ENCODE assay signal across 8 mouse cellular contexts in the genomic region with DNA sequence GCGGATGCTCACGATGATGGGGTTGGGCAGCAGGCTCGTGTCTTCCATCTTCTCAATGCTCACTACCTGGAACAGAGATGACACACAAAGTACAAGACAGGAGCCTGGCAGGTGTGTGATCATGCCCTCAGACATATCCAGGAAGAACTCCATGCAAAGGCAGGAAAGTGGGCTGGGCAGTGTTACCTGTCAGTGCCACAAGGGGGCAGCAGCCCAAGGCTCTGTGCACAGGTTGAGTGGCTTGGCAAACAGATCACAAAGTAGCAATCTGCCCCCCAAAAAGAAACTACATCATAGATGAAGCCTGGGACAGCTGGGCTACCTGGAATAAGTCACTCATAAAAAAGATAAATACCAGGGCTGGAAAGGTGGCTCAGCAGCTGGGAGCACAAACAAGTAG. TPM values are rescaled to one million over a fixed set of nuclear protein-coding genes. Genes with fewer than 3 reads are reported as not detected.
DNase-seq lines count a peak whose midpoint lies in the region; ATAC-seq and TF ChIP-seq lines count a peak whose summit lies in the region.
"Had no signal": no experiment of that assay in that cellular context is flagged by ENCODE, and none has a peak within 500 bp of the region (broad histone marks: within the 10 kb centered on the region; RNA-seq: fewer than 3 reads in every experiment).

No protein-coding gene starts in this region.

- no peak overlapping the region; the same call in 1 of the 2 replicates for H3K27ac ChIP-seq in intestine, postnatal 0 days (ENCODE audit: low read depth, low read length)
- no peak overlapping the region for H3K27ac ChIP-seq in limb, embryonic 11.5 days (replicated peaks; ENCODE audit: low read depth, low read length)
- no peak overlapping the region for H3K27ac ChIP-seq in midbrain, postnatal 0 days (ENCODE audit: low read depth, low read length)
- no peak overlapping the region for H3K27ac ChIP-seq in spleen, adult 2 months (ENCODE audit: insufficient read depth, low read length)

- no peaks in the 10 kb centered on the region for H3K4me1 ChIP-seq in intestine, postnatal 0 days (replicated peaks; ENCODE audit: control insufficient read depth, insufficient read depth, low read length)
- no peaks in the 10 kb centered on the region for H3K4me1 ChIP-seq in limb, embryonic 11.5 days (ENCODE audit: control insufficient read depth, insufficient read depth, low read length)
- H3K4me1 ChIP-seq in midbrain, postnatal 0 days (ENCODE audit: insufficient read depth, low read length) = no peaks in the 10 kb centered on the region
- no peaks in the 10 kb centered on the region for H3K4me1 ChIP-seq in spleen, adult 2 months (ENCODE audit: control insufficient read depth, insufficient read depth, insufficient read length)

- no peak for TF ChIP-seq POLR2A in spleen, adult 2 months (IDR thresholded peaks at IDR 0.05; ENCODE audit: low read depth, low read length)

- DNase-seq in adrenal gland, adult 18-20 months (ENCODE audit: low spot score in 2 of 2) = peak; percentile 80 to 81
- peak; percentile 86 to 90 for DNase-seq in cerebellum, postnatal 36 days
- peak; percentile 74 for DNase-seq in gastrocnemius, postnatal 10 days
- peak; percentile 86 for DNase-seq in limb, embryonic 11.5 days (ENCODE audit: low spot score)
- peak; percentile 70 for DNase-seq in midbrain, postnatal 0 days (ENCODE audit: low spot score)
- peak in 1 of 2 experiments; percentile 64 for DNase-seq in spleen, adult 2 months (ENCODE audit: low read depth in 1 of 2, low spot score in 2 of 2)

- peaks cover 30% of the 10 kb centered on the region; the same call in 1 of the 2 replicates for H3K36me3 ChIP-seq in intestine, postnatal 0 days (ENCODE audit: control insufficient read depth, insufficient read depth)
- H3K36me3 ChIP-seq in limb, embryonic 11.5 days (ENCODE audit: control insufficient read depth, insufficient read depth, low read length) = no peaks in the 10 kb centered on the region
- H3K36me3 ChIP-seq in midbrain, postnatal 0 days (ENCODE audit: insufficient read depth, low read length) = peaks cover 3% of the 10 kb centered on the region; the same call in 1 of the 2 replicates
- H3K36me3 ChIP-seq in spleen, adult 2 months (ENCODE audit: control insufficient read depth, insufficient read depth, low read length) = no peaks in the 10 kb centered on the region

- no peaks in the 10 kb centered on the region for H3K9me3 ChIP-seq in intestine, postnatal 0 days (ENCODE audit: control insufficient read depth)
- H3K9me3 ChIP-seq in limb, embryonic 11.5 days (ENCODE audit: control insufficient read depth, low read length) = no peaks in the 10 kb centered on the region
- H3K9me3 ChIP-seq in midbrain, postnatal 0 days (ENCODE audit: low read length) = no peaks in the 10 kb centered on the region

- no peak overlapping the region for H3K4me3 ChIP-seq in intestine, postnatal 0 days (ENCODE audit: low read depth, low read length)
- no peak overlapping the region for H3K4me3 ChIP-seq in limb, embryonic 11.5 days (ENCODE audit: low read depth, low read length)
- H3K4me3 ChIP-seq in midbrain, postnatal 0 days (ENCODE audit: low read depth, low read length) = no peak overlapping the region
- no peak overlapping the region for H3K4me3 ChIP-seq in spleen, adult 2 months (ENCODE audit: extremely low read depth, insufficient read depth, insufficient read length)
- H3K4me3 ChIP-seq: megakaryocyte, embryonic 14.5 days had no signal

- TF ChIP-seq CTCF in intestine, postnatal 0 days (IDR thresholded peaks at IDR 0.05; ENCODE audit: low read depth) = peak; percentile 97
- TF ChIP-seq CTCF in midbrain, postnatal 0 days (IDR thresholded peaks at IDR 0.05) = peak; percentile 96
- TF ChIP-seq CTCF in spleen, adult 2 months (IDR thresholded peaks at IDR 0.05; ENCODE audit: extremely low read depth, insufficient read depth, insufficient read length, insufficient replicate concordance) = peak; percentile 86; the same call in 1 of the 2 replicates

- ATAC-seq in intestine, postnatal 0 days = peak; percentile 19; the same call in 1 of the 2 replicates
- ATAC-seq in limb, embryonic 11.5 days (ENCODE audit: insufficient number of reproducible peaks, low FRiP score, low TSS enrichment, low read depth) = 0 out of 2 replicates have a peak, but pooled peaks have one; percentile 31
- no peak; the same call in 1 of the 2 replicates for ATAC-seq in midbrain, postnatal 0 days (ENCODE audit: low FRiP score)

- H3K9ac ChIP-seq in intestine, postnatal 0 days (ENCODE audit: low read depth, low read length) = no peak overlapping the region
- H3K9ac ChIP-seq in limb, embryonic 11.5 days (ENCODE audit: low read length) = no peak overlapping the region
- no peak overlapping the region for H3K9ac ChIP-seq in midbrain, postnatal 0 days (replicated peaks; ENCODE audit: low read length, poor library complexity, severe bottlenecking)

- 52% methylated on average over 3 of the region's 3 CpGs for WGBS in intestine, postnatal 0 days
- 65% methylated on average over 3 of the region's 3 CpGs for WGBS in limb, embryonic 11.5 days
- WGBS in midbrain, postnatal 0 days = 64% methylated on average over 3 of the region's 3 CpGs
- 79% methylated on average over 3 of the region's 3 CpGs for WGBS in spleen, adult 2 months

- H3K27me3 ChIP-seq in intestine, postnatal 0 days (replicated peaks; ENCODE audit: control insufficient read depth, insufficient read depth, low read length) = no peaks in the 10 kb centered on the region
- H3K27me3 ChIP-seq in limb, embryonic 11.5 days (ENCODE audit: control insufficient read depth, insufficient read depth, low read length) = no peaks in the 10 kb centered on the region
- H3K27me3 ChIP-seq in midbrain, postnatal 0 days (ENCODE audit: insufficient read depth, low read length) = no peaks in the 10 kb centered on the region
- H3K27me3 ChIP-seq in spleen, adult 2 months (ENCODE audit: control insufficient read depth, insufficient read depth, low read length) = no peaks in the 10 kb centered on the region

- H3K4me2 ChIP-seq in intestine, postnatal 0 days (replicated peaks; ENCODE audit: low read depth) = no peak overlapping the region
- no peak overlapping the region for H3K4me2 ChIP-seq in limb, embryonic 11.5 days (ENCODE audit: low read depth, severe bottlenecking)
- no peak overlapping the region for H3K4me2 ChIP-seq in midbrain, postnatal 0 days (ENCODE audit: low read depth, low read length, poor library complexity, severe bottlenecking)

RNA-seq across cellular contexts. Expression of gene Rpl31, which starts 24.5 kb away (rescaled TPM):
- 100 to 1,000 TPM; 767 to 781 TPM for total RNA-seq in adrenal gland, adult 18-20 months (2021)
- total RNA-seq in gastrocnemius, postnatal 10 days (2021) = 100 to 1,000 TPM; 882 to 915 TPM
- polyA plus RNA-seq in intestine, postnatal 0 days (2015; fragmentation: Nextera tagmentation; extraction: Ambion mirVana) = 434 and 438 TPM in 2 replicates
- 585 and 598 TPM in 2 replicates for polyA plus RNA-seq in limb, embryonic 11.5 days (2014; fragmentation: Nextera tagmentation; extraction: Ambion mirVana)
- 273 and 342 TPM in 2 replicates for total RNA-seq in midbrain, postnatal 0 days (2014; rRNA removed)
- polyA plus RNA-seq in midbrain, postnatal 0 days (2015; fragmentation: Nextera tagmentation; extraction: Ambion mirVana) = 346 and 367 TPM in 2 replicates
- 163 and 209 TPM in 2 replicates for polyA plus RNA-seq in spleen, adult 2 months (2012; rRNA removed)
